Mouse (Mus musculus) gastrocnemius, postnatal 36 days (tissue): ENCODE measurements around the gene Tmem150b. TPM values are rescaled to one million over a fixed set of nuclear protein-coding genes. Genes with fewer than 3 reads are reported as not detected.

Source experiments
- DNase-seq, 2 experiments: peaks; one replicate each; pipeline ENCODE4 v3.0.0; 2022
- intact Hi-C: fragments of 180-260 bp; cut with DNase I; formaldehyde crosslinking; loops from one replicate; pipeline ENCODE4 v1.15.1; 2025
- total RNA-seq, 2 experiments: library from RNA; stranded (reverse); gene quantifications; 2 replicates each; pipeline ENCODE4 v1.2.3; 2021

Gene Tmem150b
- total RNA-seq, 2 experiments from 2014 or later, result not detected

- intact Hi-C loops, result no loop called here
- no peak for DNase-seq
Measured at GRCm38 (mm10) chr7:4669156-4669555, 55.9 kb downstream of the Tmem150b start.

GRCm38 (mm10) chr7:4668506-4668905, 56.5 kb downstream of the Tmem150b start:
- intact Hi-C loops, result no loop called here

GRCm38 (mm10) chr7:4666871-4667270, 58.2 kb downstream of the Tmem150b start:
- DNase-seq, result no peak
- intact Hi-C loops, result no loop called here

More at GRCm38 (mm10) chr7:4668506-4668905, 56.5 kb downstream of the Tmem150b start:
- DNase-seq, result no peak

GRCm38 (mm10) chr7:4663742-4664141, 61.3 kb downstream of the Tmem150b start:
- no peak for DNase-seq
- intact Hi-C loops, result no loop called here

GRCm38 (mm10) chr7:4663179-4663578, 61.9 kb downstream of the Tmem150b start:
- no peak for DNase-seq
- intact Hi-C loops, result no loop called here

DNA sequence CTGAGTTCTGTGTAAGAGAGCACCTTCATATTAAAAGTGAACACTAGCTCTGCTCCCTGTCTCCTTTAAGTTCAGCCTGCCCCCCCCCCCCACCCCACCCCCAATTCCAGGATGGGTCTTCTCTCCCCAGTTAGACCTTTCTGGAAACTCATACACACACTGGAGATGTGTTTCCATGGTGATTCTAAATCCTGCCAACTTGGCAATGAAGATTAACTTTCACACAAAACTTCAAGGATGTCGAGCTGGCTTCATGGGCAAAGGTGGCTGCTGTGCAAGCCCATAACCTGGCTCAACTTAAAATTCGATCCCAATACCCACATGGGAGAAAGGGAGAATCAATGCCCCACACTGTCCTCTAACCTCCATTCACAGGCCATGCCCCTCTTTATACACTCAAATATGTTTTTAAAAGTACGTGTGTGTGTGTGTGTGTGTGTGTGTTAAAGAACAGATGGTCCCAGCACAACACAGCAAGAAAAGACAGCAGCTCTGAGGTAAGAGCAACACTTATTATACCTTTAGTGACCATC, 65.1 kb downstream of the Tmem150b start:
- intact Hi-C loops, result no loop called here
- no peak for DNase-seq

DNA sequence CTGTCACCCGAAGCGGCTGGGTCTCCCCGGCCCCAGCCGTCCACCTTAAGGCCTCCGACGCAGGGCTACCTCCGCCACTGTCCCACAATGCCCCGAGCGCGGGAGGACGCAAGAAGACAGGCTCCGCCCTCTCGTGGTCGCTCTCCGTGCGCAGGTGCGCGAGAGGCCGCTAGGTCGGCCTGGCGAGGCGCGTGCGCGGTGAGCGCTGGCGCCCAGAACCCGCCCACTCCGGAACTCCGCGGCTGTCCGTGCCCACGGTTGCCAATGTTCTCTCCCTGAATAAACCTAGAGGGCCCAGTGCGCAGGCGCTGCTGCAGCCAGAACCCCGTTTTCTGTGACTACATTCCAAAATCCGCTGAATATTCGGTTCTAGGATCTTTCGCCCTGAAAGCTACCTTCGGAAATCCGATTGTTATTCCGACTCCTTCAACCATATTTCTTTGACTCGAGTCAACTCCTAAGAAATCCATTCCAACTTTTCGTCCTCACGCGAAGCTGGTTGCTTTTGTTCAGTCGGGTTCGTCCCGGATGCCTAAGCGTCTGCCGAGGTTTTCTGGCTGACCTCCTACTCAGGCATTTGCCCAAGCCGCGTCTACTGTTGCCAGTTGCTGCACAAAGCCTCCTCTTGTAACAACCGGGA, 66.0 kb downstream of the Tmem150b start, which contains the start of gene Ppp6r1:
Gene Ppp6r1 (minus strand): TSS at position 108 of the 640 bp plus-strand sequence.
- intact Hi-C loops, result no loop called here
- DNase-seq, result peak; percentile 92 to 96

- no peak for DNase-seq
- intact Hi-C loops, result no loop called here
Measured at GRCm38 (mm10) chr7:4658128-4658907, 66.7 kb downstream of the Tmem150b start.

GRCm38 (mm10) chr7:4657521-4658127, 67.4 kb downstream of the Tmem150b start:
- intact Hi-C loops, result no loop called here
- DNase-seq, result no peak

Other genes starting within 250 kb of the Tmem150b start
- 10 to 100 TPM; 18.3 to 19.4 TPM for gene Ppp1r12c, start 223.6 kb downstream of the Tmem150b start, total RNA-seq
- gene Tnnt1, start 208.9 kb downstream of the Tmem150b start, total RNA-seq, result 100 to 1,000 TPM; 181 to 818 TPM
- gene Tnni3, start 201.0 kb downstream of the Tmem150b start, total RNA-seq, result under 1 TPM; 0.44 to 0.64 TPM
- not detected for gene Dnaaf3, start 192.8 kb downstream of the Tmem150b start, total RNA-seq
- gene Syt5, start 177.7 kb downstream of the Tmem150b start, total RNA-seq, result not detected
- not detected for gene Ptprh, start 121.2 kb downstream of the Tmem150b start, total RNA-seq
- 1 to 10 TPM; 2.5 to 3.2 TPM for gene Tmem86b, start 93.8 kb downstream of the Tmem150b start, total RNA-seq
- gene Ppp6r1, start 66.2 kb downstream of the Tmem150b start, total RNA-seq, result 10 to 100 TPM; 40.2 to 42.4 TPM
- gene Hspbp1, start 40.2 kb downstream of the Tmem150b start, total RNA-seq, result 10 to 100 TPM; 22.4 to 24.9 TPM
- gene Brsk1, start 34.6 kb downstream of the Tmem150b start, total RNA-seq, result 1 to 10 TPM in 1 of 2 experiments, under 1 TPM in 1; 0.54 to 1.6 TPM
- 10 to 100 TPM in 1 of 2 experiments, 1 to 10 TPM in 1; 9.7 to 10.5 TPM for gene Kmt5c, start 14.9 kb upstream of the Tmem150b start, total RNA-seq
- 1 to 10 TPM; 1.4 to 1.9 TPM for gene Cox6b2, start 27.8 kb upstream of the Tmem150b start, total RNA-seq
- not detected for gene Fam71e2, start 46.1 kb upstream of the Tmem150b start, total RNA-seq
- gene Il11, start 57.6 kb upstream of the Tmem150b start, total RNA-seq, result not detected
- gene Tmem190, start 57.7 kb upstream of the Tmem150b start, total RNA-seq, result not detected
- gene Tmem238, start 64.4 kb upstream of the Tmem150b start, total RNA-seq, result 1 to 10 TPM; 7.9 to 9.5 TPM
- gene Rpl28, start 67.6 kb upstream of the Tmem150b start, total RNA-seq, result 100 to 1,000 TPM; 431 to 514 TPM
- 10 to 100 TPM; 70.3 to 83.7 TPM for gene Ube2s, start 87.3 kb upstream of the Tmem150b start, total RNA-seq
- gene Shisa7, start 119.4 kb upstream of the Tmem150b start, total RNA-seq, result not detected
- 1 to 10 TPM; 3.6 to 3.8 TPM for gene Isoc2b, start 145.0 kb upstream of the Tmem150b start, total RNA-seq
- 10 to 100 TPM; 21.0 to 28.3 TPM for gene Isoc2a, start 151.9 kb upstream of the Tmem150b start, total RNA-seq
- under 1 TPM; 0.20 TPM for gene Gm36210, start 181.3 kb upstream of the Tmem150b start, total RNA-seq
- gene Zfp628, start 190.0 kb upstream of the Tmem150b start, total RNA-seq, result 1 to 10 TPM; 8.9 TPM
- gene Nat14, start 196.8 kb upstream of the Tmem150b start, total RNA-seq, result 1 to 10 TPM; 2.5 to 3.2 TPM
- gene Ssc5d, start 200.5 kb upstream of the Tmem150b start, total RNA-seq, result 10 to 100 TPM in 1 of 2 experiments, 1 to 10 TPM in 1; 8.8 to 11.1 TPM
- gene Sbk2, start 239.2 kb upstream of the Tmem150b start, total RNA-seq, result 10 to 100 TPM; 30.5 to 35.8 TPM
- 1 to 10 TPM; 1.6 to 1.7 TPM for gene Sbk3, start 245.9 kb upstream of the Tmem150b start, total RNA-seq